Mouse (Mus musculus) hindbrain, postnatal 0 days (tissue): ENCODE measurements around the gene Olfm1. TPM values are rescaled to one million over a fixed set of nuclear protein-coding genes. Genes with fewer than 3 reads are reported as not detected.

ENCODE experiments used
- ATAC-seq: fragments of 200-750 bp; cut with Nextera tagmentation; 2 replicates; pipeline ENCODE4 v1.8.0; 2017; ENCODE audit warnings: mild to moderate bottlenecking, moderate TSS enrichment, moderate library complexity
- DNase-seq: peaks from one replicate; pipeline ENCODE4 v3.0.0-alpha.2; 2015; ENCODE audit warnings: low spot score
- H3K27ac ChIP-seq: fragments of 300-500 bp; sonication (generic); 2 replicates; pipeline ENCODE4 v1.5.1; 2014; ENCODE audit warnings: mild to moderate bottlenecking
- H3K27me3 ChIP-seq: fragments of 300-500 bp; sonication (generic); 2 replicates; pipeline ENCODE4 v1.6.1; 2014; ENCODE audit warnings: low read length, mixed read lengths; ENCODE audit not compliant: insufficient read depth
- H3K36me3 ChIP-seq: fragments of 300-500 bp; sonication (generic); 2 replicates; pipeline ENCODE4 v1.6.1; 2014; ENCODE audit warnings: low read length, mixed read lengths; ENCODE audit not compliant: insufficient read depth
- H3K4me1 ChIP-seq: fragments of 300-500 bp; sonication (generic); 2 replicates; pipeline ENCODE4 v1.6.1; 2014; ENCODE audit warnings: antibody characterized with exemption, low read length, mixed read lengths; ENCODE audit not compliant: insufficient read depth
- H3K4me2 ChIP-seq: fragments of 300-500 bp; sonication (generic); 2 replicates; pipeline ENCODE4 v1.6.1; 2014; ENCODE audit warnings: low read depth, mild to moderate bottlenecking, low read length, moderate library complexity, mixed read lengths
- H3K4me3 ChIP-seq: fragments of 300-500 bp; sonication (generic); 2 replicates; pipeline ENCODE4 v1.5.1; 2014; ENCODE audit warnings: low read length
- H3K9ac ChIP-seq: fragments of 300-500 bp; sonication (generic); replicated peaks from 2 replicates; pipeline ENCODE4 v1.6.1; 2014; ENCODE audit warnings: mild to moderate bottlenecking, low read length, moderate library complexity, mixed read lengths
- H3K9me3 ChIP-seq: fragments of 300-500 bp; sonication (generic); 2 replicates; pipeline ENCODE4 v1.6.1; 2016; ENCODE audit warnings: low read length, mixed read lengths
- CTCF ChIP-seq: IDR thresholded peaks from 2 replicates; pipeline ENCODE4 v1.5.1; 2016; ENCODE audit warnings: antibody characterized with exemption, control low read depth, low read depth
- WGBS: fragments of 180-500 bp; shearing (Covaris S2); extraction: QIAGEN DNeasy Blood & Tissue Kit; methylation state at CpG from one replicate; pipeline ENCODE4 v1.1.7; 2014; 5-methylcytosine and 5-hydroxymethylcytosine counted together
- polyA plus RNA-seq: library from polyadenylated mRNA; unstranded; fragments of >200 nt; fragmentation: Nextera tagmentation; extraction: Ambion mirVana; gene quantifications from 2 replicates; pipeline ENCODE4 v1.2.1, GENCODE M21; 2015
- total RNA-seq: library from RNA; depleted of rRNA; stranded (reverse); fragments of >200 nt; gene quantifications from 2 replicates; pipeline ENCODE4 v1.2.3, GENCODE M21; 2014

Olfm1 gene
- total and polyA plus RNA-seq, 2 experiments from 2014 or later = 367 to 460 TPM

GRCm38 (mm10) chr2:28240920-28241319, 48.1 kb downstream of the Olfm1 start:
- TF ChIP-seq CTCF = no peak
- WGBS = 86% methylated on average over 3 of the region's 3 CpGs
- Histone ChIP-seq H3K4me2 (no peak overlapping the region), H3K36me3 (no peaks in the 10 kb centered on the region), H3K4me1 (no peaks in the 10 kb centered on the region), H3K27ac (no peak overlapping the region), H3K4me3 (no peak overlapping the region), H3K9ac (no peak overlapping the region), H3K9me3 (no peaks in the 10 kb centered on the region), H3K27me3 (no peaks in the 10 kb centered on the region)
- DNase-seq (no peak), ATAC-seq (no peak)

- Histone ChIP-seq H3K4me1 (no peaks in the 10 kb centered on the region), H3K9me3 (no peaks in the 10 kb centered on the region), H3K27ac (no peak overlapping the region), H3K36me3 (no peaks in the 10 kb centered on the region), H3K27me3 (no peaks in the 10 kb centered on the region), H3K9ac (no peak overlapping the region), H3K4me2 (no peak overlapping the region), H3K4me3 (no peak overlapping the region)
- ATAC-seq (no peak), DNase-seq (no peak)
- no peak for TF ChIP-seq CTCF
- 72% methylated on average over 17 of the region's 17 CpGs for WGBS
Measured at GRCm38 (mm10) chr2:28241520-28242221, 48.9 kb downstream of the Olfm1 start.

GRCm38 (mm10) chr2:28242222-28242543, 49.4 kb downstream of the Olfm1 start:
- Histone ChIP-seq H3K27me3 (no peaks in the 10 kb centered on the region), H3K9me3 (no peaks in the 10 kb centered on the region), H3K9ac (no peak overlapping the region), H3K4me3 (no peak overlapping the region), H3K4me1 (peaks cover 4% of the 10 kb centered on the region; the same call in 1 of the 2 replicates), H3K36me3 (no peaks in the 10 kb centered on the region), H3K27ac (no peak overlapping the region), H3K4me2 (no peak overlapping the region)
- WGBS = 74% methylated on average over 5 of the region's 5 CpGs
- ATAC-seq (no peak), DNase-seq (no peak)
- no peak for TF ChIP-seq CTCF

- WGBS = 52% methylated on average over 8 of the region's 8 CpGs
- DNase-seq (no peak), ATAC-seq (no peak)
- Histone ChIP-seq H3K9ac (no peak overlapping the region), H3K4me3 (no peak overlapping the region), H3K4me1 (peaks cover 5% of the 10 kb centered on the region; the same call in 1 of the 2 replicates), H3K4me2 (no peak overlapping the region), H3K27me3 (no peaks in the 10 kb centered on the region), H3K27ac (no peak overlapping the region), H3K36me3 (no peaks in the 10 kb centered on the region), H3K9me3 (no peaks in the 10 kb centered on the region)
- no peak for TF ChIP-seq CTCF
Measured at GRCm38 (mm10) chr2:28244667-28245395, 52.0 kb downstream of the Olfm1 start.

DNA sequence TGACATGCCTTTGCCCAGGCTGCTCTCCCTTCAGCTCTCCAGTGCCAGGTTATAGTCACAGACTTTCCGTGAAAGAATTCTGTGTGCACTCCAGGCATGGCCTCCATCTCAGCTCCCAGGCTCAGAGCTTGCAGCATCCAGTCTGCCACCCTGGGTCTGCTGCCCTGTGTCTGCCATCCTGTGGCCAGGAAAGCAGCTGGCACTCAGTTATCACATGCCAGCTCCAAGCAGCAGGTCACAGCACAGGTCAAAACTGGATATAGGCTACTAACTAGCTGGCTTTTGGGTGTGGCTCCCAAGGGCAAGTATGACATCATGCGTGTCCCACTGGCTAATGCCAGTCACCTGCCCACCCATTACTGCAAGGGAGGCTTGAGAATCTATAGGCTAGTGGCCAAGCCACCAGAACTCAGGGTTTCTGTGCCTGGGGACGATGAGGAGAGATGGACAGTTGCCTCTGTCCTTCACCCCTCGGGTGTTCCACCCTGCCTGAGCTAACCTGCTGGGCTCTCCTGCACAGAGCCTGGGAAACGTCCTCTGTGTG, 53.4 kb downstream of the Olfm1 start:
- DNase-seq (no peak), ATAC-seq (no peak)
- Histone ChIP-seq H3K4me1 (peaks cover 5% of the 10 kb centered on the region; the same call in 1 of the 2 replicates), H3K9ac (no peak overlapping the region), H3K4me3 (no peak overlapping the region), H3K27ac (no peak overlapping the region), H3K36me3 (no peaks in the 10 kb centered on the region), H3K4me2 (no peak overlapping the region), H3K9me3 (no peaks in the 10 kb centered on the region), H3K27me3 (no peaks in the 10 kb centered on the region)
- 74% methylated on average over 5 of the region's 5 CpGs for WGBS
- TF ChIP-seq CTCF = no peak; the same call in 1 of the 2 replicates

- peak; percentile 58 for DNase-seq
- Histone ChIP-seq H3K9me3 (no peaks in the 10 kb centered on the region), H3K4me1 (peaks cover 10% of the 10 kb centered on the region; the same call in 1 of the 2 replicates), H3K36me3 (no peaks in the 10 kb centered on the region), H3K27me3 (no peaks in the 10 kb centered on the region), H3K4me3 (no peak overlapping the region), H3K9ac (no peak overlapping the region), H3K4me2 (no peak overlapping the region), H3K27ac (no peak overlapping the region)
- WGBS = 60% methylated on average over 11 of the region's 11 CpGs
- no peak for ATAC-seq
- no peak for TF ChIP-seq CTCF
Measured at GRCm38 (mm10) chr2:28247098-28247497, 54.3 kb downstream of the Olfm1 start.
